Mouse (Mus musculus) urinary bladder, postnatal 14 days (tissue): ENCODE measurements around the gene Mnd1.

Experiments
- DNase-seq: peaks from one replicate; pipeline ENCODE4 v3.0.0; 2021; ENCODE audit warnings: low spot score

Gene Mnd1

DNA sequence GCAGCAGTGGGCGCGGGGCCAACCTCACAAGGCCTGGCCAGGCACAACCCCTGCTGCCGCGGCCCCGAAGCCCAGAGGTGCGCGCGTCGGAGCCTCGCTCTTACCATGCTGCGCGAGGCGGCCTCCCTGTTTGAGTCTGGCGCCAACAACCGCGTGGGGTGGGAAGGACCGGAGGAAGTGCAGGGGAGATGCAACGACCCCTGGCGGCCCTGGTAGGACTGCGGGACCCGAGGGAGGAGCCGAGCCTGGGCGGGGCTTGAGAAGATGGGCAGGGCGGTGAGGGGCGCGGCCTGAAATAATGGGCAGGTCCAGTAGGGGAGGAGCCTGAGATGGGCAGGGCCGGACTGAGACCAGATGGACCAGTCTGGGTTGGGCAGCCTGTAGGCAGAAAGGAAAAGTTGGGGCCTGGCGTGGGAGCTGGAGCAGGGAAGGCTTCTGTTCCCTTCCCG lies at the start of gene Mnd1:
Gene Mnd1 (minus strand): TSS at position 229 of the 449 bp plus-strand sequence.
- DNase-seq: peak; percentile 100

DNA sequence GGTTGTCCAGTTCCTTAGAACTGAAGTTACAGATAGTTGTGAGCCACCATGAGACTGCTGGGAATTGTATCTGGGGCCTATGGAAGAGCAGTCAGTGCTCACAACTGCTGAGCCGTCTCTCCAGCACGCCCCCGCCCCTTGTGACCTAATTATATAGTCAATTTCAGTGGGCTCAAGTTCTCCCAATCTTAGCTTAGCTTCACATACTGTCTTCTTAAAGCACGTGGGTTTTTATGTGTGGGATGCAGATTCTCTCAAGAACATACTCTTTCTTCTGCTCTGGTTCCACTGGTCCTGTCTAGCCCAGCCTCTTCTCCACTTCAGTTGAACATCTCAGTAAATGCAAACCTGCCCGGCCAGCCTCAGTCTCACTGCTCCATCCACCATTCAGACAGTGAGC lies 49.1 kb upstream of the Mnd1 start:
- no peak for DNase-seq

DNA sequence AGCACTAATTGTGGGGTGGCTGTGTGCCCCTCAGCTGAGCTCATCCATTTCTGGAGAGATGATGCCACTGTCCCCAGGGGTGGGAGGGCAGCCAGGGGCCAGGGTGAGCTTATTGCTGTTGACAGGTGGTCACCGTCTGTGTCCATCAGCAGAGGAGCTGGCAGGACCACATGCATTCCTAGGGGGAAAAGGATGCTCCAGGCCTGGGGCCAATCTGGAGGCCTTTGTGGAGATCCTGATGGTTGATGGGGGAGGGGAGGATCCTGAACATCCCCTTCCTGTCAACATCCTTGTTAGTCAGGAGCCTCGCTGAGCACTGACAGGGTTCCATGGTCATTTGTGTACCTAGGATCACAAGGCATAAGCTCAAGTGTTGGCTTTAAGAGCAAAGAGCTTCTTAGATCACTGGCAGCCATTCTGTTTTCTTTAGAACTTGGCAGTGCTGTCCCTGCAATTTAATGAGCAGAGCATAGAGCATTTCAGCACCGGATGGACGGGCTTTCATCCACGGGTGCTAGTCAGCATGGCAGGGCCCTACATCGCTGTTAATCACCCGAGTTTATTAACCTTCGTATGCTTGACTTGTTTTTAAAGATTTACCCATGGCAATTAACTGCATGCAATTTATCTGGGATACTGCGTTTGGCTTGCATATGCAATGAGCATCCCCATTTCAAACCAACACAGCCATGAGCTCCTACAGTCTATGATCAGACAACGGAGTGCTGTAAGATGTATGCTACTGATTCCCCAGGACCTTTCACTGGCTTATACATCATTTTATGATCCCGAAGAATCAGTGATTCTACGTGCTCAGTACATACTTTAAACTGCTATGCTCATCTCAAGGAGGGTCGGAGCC lies 45.2 kb upstream of the Mnd1 start:
- DNase-seq: no peak

DNA sequence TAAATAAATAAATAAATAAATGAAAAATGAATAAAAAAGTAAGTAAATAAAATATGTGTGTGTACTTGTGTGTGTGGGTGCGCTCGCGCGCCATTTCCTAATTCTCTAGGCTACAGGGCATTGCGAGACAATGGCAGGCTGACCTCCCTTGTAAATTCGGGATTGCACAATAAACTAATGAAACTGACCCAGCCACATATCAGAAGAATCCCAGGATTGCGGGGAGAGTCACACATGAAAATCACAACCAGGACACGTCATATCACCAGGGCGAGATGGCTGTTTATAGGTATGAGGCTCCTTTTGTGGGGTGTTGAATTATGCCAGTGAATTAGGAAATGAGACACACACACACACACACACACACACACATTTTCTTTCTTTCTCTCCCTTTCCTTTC lies 43.9 kb upstream of the Mnd1 start:
- no peak for DNase-seq

DNA sequence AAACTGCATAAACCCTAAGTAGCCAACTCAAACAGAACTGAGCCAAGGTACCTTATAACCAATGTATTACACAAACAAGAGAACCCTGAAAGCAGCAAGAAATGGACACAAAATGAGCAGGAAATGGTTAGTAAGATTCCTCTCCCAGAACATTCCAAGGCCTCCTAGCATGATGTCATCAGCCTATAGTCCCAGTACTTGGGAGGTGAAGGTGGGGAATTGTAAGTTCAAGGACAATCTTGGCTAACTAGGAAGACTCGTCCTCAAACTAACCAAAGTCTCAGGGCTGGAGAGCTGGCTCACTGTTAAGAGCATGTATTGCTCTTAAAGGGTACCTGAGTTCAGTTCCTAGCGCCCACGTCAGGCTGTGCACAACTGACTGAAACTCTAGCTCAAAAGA lies 42.6 kb upstream of the Mnd1 start:
- DNase-seq: no peak

DNA sequence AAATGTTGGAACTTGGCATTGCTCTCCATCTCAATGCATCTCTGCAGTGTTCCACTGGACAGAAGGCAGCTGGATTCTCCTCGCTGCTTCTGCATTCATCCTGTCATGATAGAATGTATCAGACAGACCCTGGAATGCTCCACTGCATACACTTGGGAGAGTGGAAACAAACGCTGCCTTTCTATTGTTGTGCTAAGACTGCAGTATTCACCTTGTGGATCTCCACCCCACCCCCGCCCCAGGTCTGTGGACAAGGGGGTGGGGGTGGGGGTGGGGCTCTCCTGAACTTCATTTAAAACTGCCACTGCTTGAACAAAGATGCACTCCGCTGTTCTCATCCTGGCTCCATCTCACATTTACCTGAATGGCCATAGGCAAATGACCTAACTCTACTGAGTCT lies 38.3 kb upstream of the Mnd1 start:
- no peak for DNase-seq

DNA sequence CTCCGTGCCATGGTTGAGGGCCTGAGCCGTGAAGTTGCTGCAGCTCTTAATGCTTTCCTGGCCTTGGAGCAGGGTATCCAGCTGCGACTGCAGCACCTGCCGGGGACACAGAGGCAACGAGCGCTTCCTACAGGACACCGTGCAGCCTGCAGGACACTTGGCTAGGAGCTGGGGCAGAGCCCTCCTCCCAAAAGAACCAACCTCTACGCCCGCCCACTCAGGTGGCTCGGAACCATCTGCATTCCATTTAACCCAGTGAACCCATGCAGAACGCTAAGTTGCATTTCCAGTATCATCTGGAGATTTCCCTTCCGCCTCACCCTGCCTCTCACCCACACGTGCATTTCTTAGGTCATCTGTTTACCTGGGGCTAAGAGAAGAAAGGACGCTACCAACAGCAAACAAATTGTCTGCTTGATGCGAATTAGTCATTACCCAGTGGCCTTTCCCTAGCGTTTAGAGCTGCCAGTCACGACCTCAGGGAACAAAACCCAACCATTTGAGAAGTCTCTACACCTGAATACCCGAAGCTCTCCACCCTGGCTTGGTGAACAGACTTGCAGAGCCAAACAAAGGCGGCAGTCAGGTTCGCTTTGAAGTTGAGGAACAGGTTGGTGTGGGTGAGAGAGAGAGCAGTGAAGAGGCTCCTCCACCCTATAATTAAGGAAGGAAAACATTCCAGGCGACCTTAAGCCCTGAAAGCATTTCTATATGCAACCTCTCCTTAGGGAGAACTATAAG lies 35.7 kb upstream of the Mnd1 start:
- peak; percentile 46 for DNase-seq

DNA sequence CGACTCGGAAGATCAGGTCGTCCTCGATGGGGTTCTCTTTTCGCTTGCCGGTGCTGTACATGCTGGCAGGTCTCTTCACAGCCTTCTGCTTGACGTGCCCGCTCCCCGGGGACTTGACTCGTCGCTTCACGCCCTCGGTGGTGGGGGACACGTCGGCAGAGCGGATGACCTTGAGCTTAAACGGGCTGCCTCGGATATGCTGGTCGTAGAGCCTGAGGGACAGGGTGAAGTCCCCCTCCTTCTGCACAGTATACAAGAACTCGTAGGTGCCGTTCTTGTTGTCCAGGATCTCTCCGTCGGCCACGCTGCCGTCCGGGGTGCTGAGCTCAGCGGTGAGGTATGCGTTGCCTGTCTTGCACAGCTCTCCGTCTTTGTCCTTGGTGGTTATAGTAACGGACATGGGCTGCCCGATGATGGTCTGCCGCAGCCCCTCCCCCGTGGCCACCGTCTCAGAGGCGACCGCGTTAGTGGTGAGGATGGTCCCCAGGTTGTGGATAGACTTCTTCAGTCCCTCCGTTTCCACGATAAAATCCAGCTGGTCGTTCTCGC lies 35.0 kb upstream of the Mnd1 start:
- DNase-seq: peak; percentile 37

DNA sequence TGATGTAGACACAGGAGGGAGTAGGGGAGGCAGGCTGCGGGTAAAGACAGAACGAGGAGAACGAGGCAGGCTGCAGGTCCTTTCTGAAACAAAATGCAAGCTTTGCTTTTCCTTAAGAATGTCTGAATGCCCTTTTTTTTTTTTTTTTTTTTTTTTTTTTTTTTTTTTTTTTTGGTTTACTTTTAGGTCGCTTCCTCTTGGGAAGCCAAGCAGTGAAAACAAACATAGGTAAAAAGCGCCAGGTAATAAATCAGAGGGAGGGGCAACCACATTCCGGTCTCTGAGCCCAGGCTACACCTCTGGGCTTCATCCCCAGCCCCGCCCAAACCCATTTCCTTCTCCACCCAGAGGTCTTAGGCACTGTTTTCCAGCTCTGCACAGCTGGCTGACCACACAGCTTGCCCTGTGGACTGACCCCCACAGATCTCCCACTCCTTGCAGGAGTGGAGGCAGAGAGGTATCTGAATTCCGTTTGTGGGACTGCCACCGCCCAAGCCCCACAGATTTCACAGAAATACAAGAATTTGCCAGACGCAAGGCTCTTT lies 34.1 kb upstream of the Mnd1 start:
- DNase-seq: peak; percentile 33

DNA sequence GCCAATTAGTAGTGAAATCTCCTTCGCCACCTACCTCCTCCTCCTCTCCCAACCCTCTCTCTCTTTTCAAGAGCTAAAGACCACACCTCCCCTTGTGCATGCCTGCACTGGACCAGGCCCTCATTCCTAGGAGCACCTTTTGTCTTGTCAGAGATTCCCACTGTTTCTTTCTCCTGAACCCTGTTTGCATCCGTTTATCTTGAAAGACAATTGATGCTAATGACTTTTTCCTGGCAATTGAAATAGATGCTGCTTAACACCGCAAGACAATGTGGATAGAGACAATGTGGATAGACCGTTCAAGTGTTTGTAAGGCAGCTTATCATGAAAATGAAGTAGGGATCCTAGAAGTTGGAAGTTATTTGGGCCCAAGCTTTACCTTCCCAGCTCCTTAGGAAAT lies 26.1 kb upstream of the Mnd1 start:
- DNase-seq: no peak

DNA sequence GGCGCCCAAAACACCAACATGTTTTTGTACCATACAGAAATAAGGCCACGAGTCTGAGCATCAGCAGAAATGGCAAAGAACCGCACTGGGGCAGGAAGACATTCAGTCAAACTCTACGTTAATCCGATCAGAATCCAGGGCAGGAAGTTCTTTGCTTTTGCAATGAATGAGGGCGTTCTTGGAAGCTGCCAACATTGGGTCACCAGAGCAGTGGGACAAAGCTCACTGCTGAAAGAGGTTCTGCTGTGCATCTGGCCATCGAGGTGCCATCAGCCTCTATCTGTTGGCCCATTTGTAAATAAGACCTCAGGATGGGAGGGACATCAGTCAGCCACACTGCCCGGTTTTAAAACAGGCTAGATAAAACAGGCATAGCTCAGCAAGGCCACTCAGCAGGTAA lies 25.5 kb upstream of the Mnd1 start:
- no peak for DNase-seq

DNA sequence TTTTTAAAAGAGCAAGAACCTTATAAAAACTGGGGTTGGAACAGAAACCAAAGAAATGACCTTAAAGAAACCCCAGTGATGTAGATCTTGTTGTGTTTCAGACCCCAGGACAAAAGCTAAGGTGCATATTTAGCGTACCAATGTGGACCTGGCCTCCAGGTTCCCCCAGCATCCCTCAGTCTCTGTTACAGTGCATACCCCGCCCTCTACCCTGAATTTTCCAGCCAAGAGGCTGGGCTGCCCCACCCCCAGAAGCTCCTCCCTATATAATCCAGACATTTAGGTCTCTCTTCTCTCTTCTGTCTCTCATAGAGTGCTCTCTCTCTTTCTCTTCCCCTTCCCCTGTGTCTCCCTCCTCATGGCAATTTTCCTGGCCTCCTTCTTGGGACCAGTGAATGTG lies 24.7 kb upstream of the Mnd1 start:
- no peak for DNase-seq

DNA sequence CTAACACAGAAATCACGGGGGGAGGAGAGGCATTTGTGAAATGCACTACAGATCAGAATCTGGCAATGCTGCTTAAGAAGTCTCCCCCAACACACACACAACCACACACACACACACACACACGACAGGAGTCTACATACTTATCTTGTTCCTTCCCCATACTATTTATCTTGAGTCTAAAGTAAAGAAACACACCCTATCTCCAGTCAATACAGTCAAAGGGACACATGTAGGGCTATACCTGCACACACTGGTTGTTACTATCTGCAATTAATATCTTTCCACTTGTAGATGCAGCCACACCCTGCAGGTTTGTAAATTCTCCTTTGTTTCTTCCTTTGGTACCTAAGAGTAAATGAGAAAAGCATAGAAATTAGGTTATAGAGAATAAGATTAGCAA lies 22.2 kb upstream of the Mnd1 start:
- DNase-seq: no peak

DNA sequence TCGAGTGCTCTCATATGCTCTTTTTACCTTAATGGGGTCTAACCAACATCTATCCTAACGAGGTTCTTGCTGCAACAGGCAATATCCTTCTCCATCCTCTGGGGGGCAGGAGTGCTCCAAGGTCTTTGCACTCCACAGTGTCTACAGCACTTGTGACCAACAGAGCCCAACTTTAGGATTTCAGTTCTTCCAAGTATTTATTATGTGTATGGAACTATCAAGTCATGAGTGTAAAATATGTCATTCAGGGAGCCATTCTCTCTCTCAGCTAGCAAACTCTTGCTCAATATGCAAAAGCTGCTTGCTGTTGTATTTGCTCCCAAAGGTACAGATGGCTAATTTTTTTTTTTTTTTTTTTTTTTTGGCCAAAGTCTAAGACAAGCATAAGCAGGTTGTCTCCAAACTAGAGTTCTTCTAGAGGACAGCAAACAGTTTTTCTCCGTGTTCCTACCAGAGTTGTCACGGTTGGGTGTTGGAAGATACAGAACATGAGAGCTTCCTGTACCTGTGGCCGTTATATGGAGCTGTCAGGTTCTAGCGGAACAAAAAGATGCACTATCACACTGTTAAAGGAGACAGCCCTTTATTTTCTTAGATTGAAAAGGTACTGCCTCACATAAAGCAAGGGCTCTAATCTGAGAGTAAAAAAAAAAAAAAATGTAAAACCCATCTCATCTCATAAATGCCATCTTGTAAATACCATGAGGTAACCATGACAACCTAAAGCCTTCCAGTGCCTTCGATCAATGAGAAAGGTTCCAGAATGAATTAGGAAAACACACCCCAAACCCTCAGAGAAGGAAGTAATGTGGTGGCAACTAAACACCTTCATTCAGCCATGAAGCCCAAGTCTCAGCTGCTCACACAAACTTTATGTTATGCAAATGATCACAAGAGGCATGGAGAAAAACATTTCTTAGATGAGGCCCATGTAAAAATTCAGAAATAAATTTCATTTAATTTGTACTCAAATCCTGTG lies 20.0 kb upstream of the Mnd1 start:
- DNase-seq: peak; percentile 81

DNA sequence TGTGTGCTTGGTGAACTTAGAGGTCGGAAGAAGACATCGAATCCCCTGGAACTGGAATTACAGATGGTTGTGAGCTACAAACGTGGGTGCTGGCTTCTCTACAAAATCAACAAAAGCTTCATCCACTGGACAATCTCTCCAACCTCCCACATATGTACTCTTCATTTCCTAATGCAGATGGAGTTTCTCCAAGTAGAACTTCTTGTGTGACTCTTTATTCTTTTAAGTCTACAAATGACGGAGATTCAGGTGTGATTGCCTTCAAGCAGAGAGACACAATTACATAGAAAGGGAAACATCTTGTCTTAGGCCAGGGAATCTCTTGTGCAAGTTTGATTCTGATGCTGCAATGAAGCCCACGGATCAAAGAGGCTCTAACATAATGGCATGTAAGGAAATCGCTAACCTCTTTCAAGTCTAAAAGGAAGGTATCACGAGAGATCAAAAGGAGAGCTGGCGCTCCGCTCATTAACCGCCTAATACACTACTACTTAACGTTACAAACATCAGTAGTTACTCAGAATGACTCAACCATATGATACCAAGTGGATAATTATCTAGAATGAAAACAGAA lies 18.1 kb upstream of the Mnd1 start, which contains the start of gene Gm6525:
Gene Gm6525 (plus strand): TSS at position 524 of the 574 bp plus-strand sequence.
- no peak for DNase-seq

DNA sequence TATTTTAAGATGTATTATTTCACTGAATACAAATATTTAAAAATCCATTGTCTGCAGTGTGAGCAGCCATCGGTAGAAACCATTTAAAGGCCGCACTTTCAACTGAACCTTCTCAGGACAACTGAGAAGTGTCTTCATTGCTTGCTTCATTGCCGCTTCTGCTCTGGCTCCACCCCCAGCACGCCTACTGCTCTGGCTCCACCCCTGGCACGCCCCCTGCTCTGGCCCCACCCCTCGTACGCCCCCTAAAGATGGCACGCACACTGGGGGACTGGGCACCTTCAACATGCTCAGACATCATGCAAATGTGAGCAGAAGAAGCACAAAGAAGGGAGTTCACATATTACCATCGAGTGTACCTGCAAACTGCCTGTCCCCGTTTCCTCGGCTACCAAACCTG lies 16.8 kb upstream of the Mnd1 start:
- no peak for DNase-seq

DNA sequence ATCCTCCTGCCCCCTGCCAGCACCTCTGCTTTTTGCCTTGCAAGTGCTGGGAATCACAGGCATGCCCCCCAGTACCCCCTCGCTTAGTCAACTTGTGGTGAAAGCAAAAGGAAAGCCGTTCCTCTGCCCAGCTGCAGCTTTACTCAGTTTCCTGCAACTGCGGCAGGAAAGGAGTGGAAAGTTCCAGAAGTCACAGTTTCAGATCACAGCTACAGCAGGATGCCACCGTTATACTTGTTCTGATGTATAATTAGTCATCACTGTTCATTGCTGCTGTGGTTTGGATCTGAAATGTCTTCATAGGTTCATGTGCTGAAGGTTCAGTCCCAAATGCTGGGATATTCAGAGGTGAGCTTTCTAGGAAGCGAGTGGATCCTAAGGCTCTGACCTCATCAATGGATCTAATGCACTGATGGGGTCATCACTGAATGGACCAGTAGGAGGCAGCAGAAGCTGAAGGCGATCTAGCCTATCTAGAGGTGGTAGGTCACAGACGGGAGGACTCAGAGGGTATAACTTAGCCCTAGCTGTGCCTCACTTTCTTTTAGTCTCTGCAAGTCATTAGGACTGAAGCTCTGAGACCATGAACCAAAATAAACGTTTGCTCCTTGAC lies 13.9 kb upstream of the Mnd1 start:
- DNase-seq: no peak

DNA sequence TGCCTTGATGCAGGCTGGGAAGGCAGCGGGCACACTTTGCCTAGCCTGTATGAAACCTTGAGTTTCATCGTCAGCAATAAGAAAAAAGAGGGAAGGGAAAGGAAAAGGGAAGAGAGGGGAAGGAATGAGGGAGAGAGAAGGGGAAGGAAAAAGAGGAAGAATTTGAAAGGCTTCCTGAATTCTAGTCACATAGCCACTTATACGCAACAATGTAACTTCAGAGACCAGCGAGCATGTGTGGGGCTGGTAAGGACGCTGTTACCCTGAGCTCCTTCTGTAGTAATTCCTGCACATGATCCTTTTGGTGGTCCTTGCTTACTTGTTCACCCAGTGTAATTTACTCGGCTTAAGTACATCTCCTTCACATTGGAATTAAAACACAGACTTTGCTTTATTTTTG lies 13.4 kb upstream of the Mnd1 start:
- no peak for DNase-seq

DNA sequence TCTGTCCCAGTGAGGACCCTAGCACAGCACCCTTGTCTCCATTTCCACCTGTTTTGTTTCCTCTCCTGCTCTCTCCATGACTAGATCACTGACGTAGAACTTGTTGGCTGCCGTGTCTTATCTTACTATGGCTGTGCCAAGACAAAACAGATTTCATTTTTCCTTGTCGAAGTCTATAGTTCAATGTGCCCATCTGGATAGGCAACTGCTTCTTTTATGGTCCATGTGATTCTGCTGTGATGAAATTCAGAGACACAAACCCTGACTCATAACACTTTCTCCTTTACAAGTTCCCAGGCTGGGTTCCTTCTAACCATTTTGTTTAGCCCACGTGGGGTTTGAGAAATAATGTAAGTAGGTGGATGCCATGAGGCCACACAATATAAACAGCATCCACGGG lies 10.5 kb upstream of the Mnd1 start:
- no peak for DNase-seq

DNA sequence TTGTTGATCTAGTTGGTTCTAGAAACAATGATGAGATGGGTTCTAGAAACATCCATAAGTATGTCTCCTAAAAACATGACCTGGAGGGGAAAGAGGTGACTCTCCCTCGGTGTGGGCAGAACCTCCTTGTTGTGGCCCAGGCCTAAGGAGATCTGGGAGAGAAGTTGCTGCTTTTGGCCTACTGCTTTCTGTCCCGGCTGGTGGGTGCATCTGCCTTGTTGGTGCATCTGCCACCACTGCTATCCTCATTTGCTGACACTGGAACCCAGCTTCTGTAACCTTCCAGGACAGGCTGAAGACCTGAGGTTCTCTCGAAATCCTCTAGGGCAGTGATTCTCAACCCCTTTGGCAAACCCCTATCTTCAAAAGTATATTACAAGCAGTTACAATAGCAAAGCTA lies 9.8 kb upstream of the Mnd1 start:
- no peak for DNase-seq
